Mouse (Mus musculus): ENCODE measurements around the gene Foxj3.

- TF ChIP-seq POLR2A (IDR thresholded peaks at IDR 0.05; ENCODE audit: borderline replicate concordance, insufficient read depth, low read length) (no peak), CTCF (IDR thresholded peaks at IDR 0.05; ENCODE audit: borderline replicate concordance, insufficient read depth, low read depth, low read length) (no peak)
These were observed 133.4 kb downstream of the Foxj3 start for GRCm38 (mm10) chr4:119670210-119670555.

Measured in cerebellum, adult 2 months (tissue).